Mouse (Mus musculus) G1E (cell line): Measurements from ENCODE around the gene Ppp1r1c. TPM values are rescaled to one million over a fixed set of nuclear protein-coding genes. Genes with fewer than 3 reads are reported as not detected.

Experiments used
- ATAC-seq: 2 replicates; pipeline ENCODE4 v1.8.0; 2016; ENCODE audit warnings: mild to moderate bottlenecking; ENCODE audit not compliant: insufficient number of reproducible peaks, poor library complexity, low FRiP score, severe bottlenecking; ENCODE audit errors: extremely low read depth
- DNase-seq: peaks from one replicate; pipeline ENCODE4 v3.0.0; 2012; ENCODE audit warnings: low spot score
- H3K27me3 ChIP-seq: 2 replicates; pipeline ENCODE4 v1.6.1; 2012; ENCODE audit warnings: mild to moderate bottlenecking, low read length, inconsistent platforms; ENCODE audit not compliant: insufficient read depth
- H3K36me3 ChIP-seq: replicated peaks from 2 replicates; pipeline ENCODE3; 2012; ENCODE audit warnings: mild to moderate bottlenecking, inconsistent platforms
- H3K4me1 ChIP-seq: 2 replicates; pipeline ENCODE4 v1.6.1; 2012; ENCODE audit warnings: low read depth, low read length, inconsistent platforms, mixed read lengths; ENCODE audit not compliant: insufficient read depth
- H3K4me3 ChIP-seq: 2 replicates; pipeline ENCODE4 v1.5.1; 2012; ENCODE audit warnings: low read depth, mild to moderate bottlenecking, inconsistent platforms, low read length, moderate library complexity, mixed read lengths
- H3K9me3 ChIP-seq: replicated peaks from 2 replicates; pipeline ENCODE4 v1.6.1; 2012; ENCODE audit warnings: inconsistent platforms
- CTCF ChIP-seq: IDR thresholded peaks from 2 replicates; pipeline ENCODE4 v1.5.1; 2012; ENCODE audit warnings: low read depth, low read length, inconsistent platforms, mixed read lengths
- GATA1 ChIP-seq: IDR thresholded peaks from 2 replicates; pipeline ENCODE4 v1.6.1; 2012; ENCODE audit warnings: borderline replicate concordance, low read length, inconsistent platforms, mixed read lengths
- GATA2 ChIP-seq: IDR thresholded peaks from 2 replicates; pipeline ENCODE4 v1.6.1; 2012; ENCODE audit warnings: low read depth, low read length, inconsistent platforms, borderline replicate concordance
- POLR2AphosphoS5 ChIP-seq: IDR thresholded peaks from 2 replicates; pipeline ENCODE4 v1.6.1; 2012; ENCODE audit warnings: low read depth, low read length, inconsistent platforms; ENCODE audit not compliant: insufficient replicate concordance
- TAL1 ChIP-seq: conservative IDR thresholded peaks from 2 replicates; pipeline ENCODE4 v1.6.1; 2012; ENCODE audit warnings: low read depth, low read length, inconsistent platforms, mixed read lengths
- polyA plus RNA-seq: library from polyadenylated mRNA; stranded (reverse); fragments of >175 nt; gene quantifications from 2 replicates; pipeline ENCODE4 v1.2.3, GENCODE M21; 2012
- total RNA-seq, 2 experiments: library from RNA; stranded (forward) in 1 of 2; stranded (reverse) in 1 of 2; fragments of 200-1000 nt in 1 of 2; fragments of >200 nt in 1 of 2; fragmentation: Nextera tagmentation in 1 of 2; gene quantifications; 2 replicates each; pipeline ENCODE4 v1.2.3; 2014 to 2017

The Ppp1r1c gene
- total and polyA plus RNA-seq, 3 experiments: 0.11 TPM; not detected in 2

DNA sequence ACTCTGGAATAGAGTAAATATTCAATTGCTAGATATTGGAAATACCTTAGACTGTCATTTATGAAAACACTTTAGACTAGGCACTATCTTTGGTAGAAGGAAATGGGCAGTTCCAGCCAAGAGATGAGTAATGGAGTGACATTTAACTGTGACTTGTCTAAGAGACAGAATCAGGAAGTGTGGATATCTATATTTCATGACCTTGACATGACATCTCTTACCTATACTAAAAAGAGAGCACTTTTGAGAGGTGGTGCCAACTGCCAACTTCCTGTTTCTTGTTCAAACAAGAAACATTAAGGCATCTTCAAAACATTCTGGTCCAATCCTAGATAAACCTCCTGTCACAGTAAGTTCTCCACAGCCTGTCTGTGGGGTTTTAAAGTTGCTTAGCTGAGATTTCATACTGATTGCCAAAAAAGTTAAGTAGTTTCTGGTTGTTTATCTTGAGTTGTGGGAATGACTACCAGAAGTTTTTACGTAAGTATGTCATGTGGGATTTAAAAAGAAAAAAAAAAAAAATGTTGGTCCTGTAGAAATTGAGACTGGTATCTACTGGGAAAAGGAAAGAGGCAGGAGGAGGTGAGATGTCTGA, 29.8 kb upstream of the Ppp1r1c start:
- ATAC-seq (no peak), DNase-seq (no peak)
- no peaks in the 10 kb centered on the region for H3K27me3 ChIP-seq
- no peaks in the 10 kb centered on the region for H3K4me1 ChIP-seq
- H3K4me3 ChIP-seq: no peak overlapping the region
- H3K36me3 ChIP-seq: peaks cover 35% of the 10 kb centered on the region
- TF ChIP-seq CTCF (no peak), POLR2AphosphoS5 (no peak), GATA1 (no peak)
- no peaks in the 10 kb centered on the region for H3K9me3 ChIP-seq

DNA sequence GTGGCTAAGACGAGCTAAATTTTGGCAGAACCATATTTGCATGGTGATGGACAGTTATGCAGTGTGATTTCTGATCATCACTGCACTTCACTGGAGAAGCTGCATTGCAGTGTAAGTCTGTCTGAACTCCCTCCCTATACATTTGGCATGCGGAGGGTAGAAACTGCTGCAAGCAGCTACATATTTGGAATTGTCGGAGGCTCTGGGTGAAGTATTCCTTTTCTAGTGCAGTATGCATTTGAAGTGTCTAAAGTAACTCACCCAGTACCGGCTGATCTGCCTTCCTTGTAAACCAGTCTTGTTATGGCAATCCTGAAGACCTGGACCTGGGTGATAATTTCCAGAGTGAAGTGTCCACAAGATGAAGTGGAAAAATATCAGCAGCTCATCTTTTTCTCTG, 25.9 kb upstream of the Ppp1r1c start:
- ATAC-seq (no peak), DNase-seq (no peak)
- Histone ChIP-seq H3K9me3 (no peaks in the 10 kb centered on the region), H3K27me3 (no peaks in the 10 kb centered on the region), H3K4me1 (peaks cover 6% of the 10 kb centered on the region), H3K4me3 (no peak overlapping the region), H3K36me3 (peaks cover 7% of the 10 kb centered on the region)
- no peak for TF ChIP-seq GATA1
- no peak for TF ChIP-seq POLR2AphosphoS5
- TF ChIP-seq CTCF: no peak
- TF ChIP-seq TAL1: no peak

DNA sequence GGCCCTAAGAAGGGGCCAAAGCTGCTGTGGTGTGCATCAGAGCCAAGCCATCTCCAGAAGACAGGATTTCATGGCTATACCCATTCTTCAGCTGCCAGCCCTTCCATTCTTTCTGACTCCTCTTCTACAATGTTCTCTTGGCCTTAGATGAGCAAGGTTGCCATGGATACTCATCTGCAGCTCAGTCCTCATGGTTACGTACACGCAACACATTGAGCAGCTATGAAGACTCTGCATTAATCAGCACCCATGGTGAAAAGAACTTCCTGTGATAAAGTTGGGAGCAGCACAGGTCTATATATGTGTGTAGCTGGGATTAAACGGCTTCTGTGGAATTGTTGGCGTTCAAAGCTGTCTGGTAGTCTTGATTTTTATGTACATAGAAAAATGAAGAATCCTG, 24.3 kb upstream of the Ppp1r1c start:
- peaks cover 10% of the 10 kb centered on the region; the same call in 1 of the 2 replicates for H3K27me3 ChIP-seq
- H3K4me3 ChIP-seq: no peak overlapping the region
- peaks cover 6% of the 10 kb centered on the region for H3K4me1 ChIP-seq
- no peak for TF ChIP-seq GATA1
- no peak for TF ChIP-seq CTCF
- no peak for TF ChIP-seq POLR2AphosphoS5
- no peak for TF ChIP-seq GATA2
- no peak for TF ChIP-seq TAL1
- no peak for DNase-seq
- no peak for ATAC-seq
- no peaks in the 10 kb centered on the region for H3K9me3 ChIP-seq
- peaks cover 4% of the 10 kb centered on the region for H3K36me3 ChIP-seq

DNA sequence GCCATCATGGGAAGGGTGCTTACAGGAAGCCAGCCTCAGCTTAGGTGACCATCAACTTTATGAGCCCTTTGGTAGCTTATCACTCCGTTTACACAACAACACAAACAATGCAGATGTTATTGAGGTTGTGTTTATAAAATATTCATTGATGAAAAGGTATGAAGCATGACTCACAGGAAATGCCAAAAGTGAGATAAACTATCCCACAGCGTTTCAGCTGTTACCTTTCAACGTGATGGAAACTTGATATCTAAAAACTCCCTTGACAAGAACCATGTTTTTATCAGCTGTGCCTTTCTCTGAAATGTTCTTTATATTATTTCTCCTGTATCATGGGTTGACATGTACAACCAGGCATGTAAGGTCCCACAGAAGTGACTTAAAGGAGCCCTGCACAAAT, 16.7 kb upstream of the Ppp1r1c start:
- Histone ChIP-seq H3K4me1 (no peaks in the 10 kb centered on the region), H3K27me3 (peaks cover 15% of the 10 kb centered on the region; the same call in 1 of the 2 replicates), H3K4me3 (no peak overlapping the region), H3K9me3 (no peaks in the 10 kb centered on the region), H3K36me3 (no peaks in the 10 kb centered on the region)
- ATAC-seq: no peak
- DNase-seq: no peak
- no peak for TF ChIP-seq GATA2
- TF ChIP-seq POLR2AphosphoS5: no peak
- TF ChIP-seq GATA1: no peak
- TF ChIP-seq TAL1: no peak
- TF ChIP-seq CTCF: no peak

DNA sequence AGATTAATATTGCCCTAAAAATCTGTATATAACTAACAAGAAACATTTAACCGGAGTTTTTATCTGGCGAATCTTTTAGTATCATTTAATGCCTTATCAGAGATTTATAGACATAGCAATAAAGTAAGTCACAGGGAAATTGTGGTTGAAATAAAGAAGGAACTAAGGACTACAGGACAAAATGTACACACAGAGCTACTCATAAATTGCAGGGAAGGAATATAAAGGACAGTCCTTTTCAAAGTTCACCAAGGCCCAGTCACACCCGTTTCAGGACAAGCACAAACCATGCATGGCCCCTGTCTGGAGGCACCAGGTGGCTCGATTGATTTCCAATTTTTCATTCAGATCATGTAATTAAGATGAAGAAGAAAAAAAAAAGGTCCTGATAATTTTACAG, 12.4 kb upstream of the Ppp1r1c start:
- no peak for DNase-seq
- no peaks in the 10 kb centered on the region for H3K4me1 ChIP-seq
- 0 out of 2 replicates have a peak, but pooled peaks cover 2% of the 10 kb centered on the region for H3K27me3 ChIP-seq
- TF ChIP-seq GATA1 (no peak), TAL1 (no peak), GATA2 (no peak), CTCF (no peak), POLR2AphosphoS5 (no peak)
- no peak for ATAC-seq
- no peaks in the 10 kb centered on the region for H3K9me3 ChIP-seq
- no peaks in the 10 kb centered on the region for H3K36me3 ChIP-seq
- no peak overlapping the region for H3K4me3 ChIP-seq

DNA sequence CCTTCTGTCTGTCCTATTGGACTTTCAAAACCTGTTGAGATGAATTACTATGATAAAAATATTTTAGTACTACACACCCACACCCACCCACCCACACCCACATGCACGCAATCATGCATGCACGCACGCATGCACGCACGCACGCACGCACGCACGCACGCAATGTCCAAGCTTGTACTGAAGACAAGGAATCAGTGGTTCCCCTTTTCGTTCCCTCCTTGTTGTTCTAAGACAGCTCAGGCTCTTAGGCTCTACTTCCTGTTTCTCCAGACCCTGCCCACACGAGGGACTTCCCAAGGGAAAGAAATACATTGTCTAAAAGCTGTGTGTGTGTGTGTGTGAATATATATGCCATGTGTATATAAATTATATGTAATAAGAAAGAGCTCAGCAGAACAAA, 11.6 kb upstream of the Ppp1r1c start:
- Histone ChIP-seq H3K36me3 (no peaks in the 10 kb centered on the region), H3K4me3 (no peak overlapping the region), H3K4me1 (no peaks in the 10 kb centered on the region), H3K9me3 (no peaks in the 10 kb centered on the region), H3K27me3 (no peaks in the 10 kb centered on the region)
- TF ChIP-seq POLR2AphosphoS5: no peak
- TF ChIP-seq GATA1: no peak
- no peak for TF ChIP-seq TAL1
- no peak for TF ChIP-seq GATA2
- no peak for TF ChIP-seq CTCF
- ATAC-seq: no peak
- no peak for DNase-seq
